ENCODE assay signal across 8 mouse cellular contexts in genomic region chr13:21401636-21402286, GRCm38 (mm10). TPM values are rescaled to one million over a fixed set of nuclear protein-coding genes. Genes with fewer than 3 reads are reported as not detected.
A peak's percentile ranks its signal among the peaks of the same experiment; 100 is the strongest.
DNase-seq lines count a peak whose midpoint lies in the region; ATAC-seq lines count a peak whose summit lies in the region.

No protein-coding gene starts in this region.

- intact Hi-C loops in left cerebral cortex, postnatal 25 days (cut with DNase I) = loop anchor here (1.0 to 2.0 kb wide), 3 partner anchors 39 to 129 kb away; partner anchors contain the start of genes Zscan12 and Zscan26

- DNase-seq in kidney, postnatal 4 days = no peak
- DNase-seq in adipocyte (ENCODE audit: low spot score) = peak; percentile 57
- no peak for DNase-seq in layer of hippocampus, adult 8-10 months (ENCODE audit: low spot score in 2 of 2)
- no peak for DNase-seq in cerebellum, adult 9-10 months
- DNase-seq in left cerebral cortex, postnatal 25 days (ENCODE audit: low spot score in 2 of 2) = no peak

- peak overlapping the region; percentile 74 for H3K27ac ChIP-seq in kidney, embryonic 15.5 days
- H3K27ac ChIP-seq in heart, embryonic 15.5 days = peak overlapping the region; percentile 92

- peak overlapping the region; percentile 76 for H3K4me2 ChIP-seq in kidney, embryonic 15.5 days
- H3K4me2 ChIP-seq in heart, embryonic 15.5 days = peak overlapping the region; percentile 61

- H3K9ac ChIP-seq in kidney, embryonic 15.5 days = peak overlapping the region; percentile 86
- H3K9ac ChIP-seq in heart, embryonic 15.5 days = peak overlapping the region; percentile 90

- peak overlapping the region; percentile 87 for H3K4me3 ChIP-seq in kidney, embryonic 15.5 days (replicated peaks)
- H3K4me3 ChIP-seq in heart, embryonic 15.5 days = peak overlapping the region; percentile 89

- WGBS in kidney, embryonic 15.5 days = 10% methylated on average over 12 of the region's 12 CpGs
- WGBS in heart, embryonic 15.5 days = 6% methylated on average over 12 of the region's 12 CpGs

- H3K27me3 ChIP-seq in kidney, embryonic 15.5 days = no peaks in the 10 kb centered on the region; the same call in 1 of the 2 replicates
- H3K27me3 ChIP-seq in heart, embryonic 15.5 days = no peaks in the 10 kb centered on the region

- H3K4me1 ChIP-seq in kidney, embryonic 15.5 days = peaks cover 10% of the 10 kb centered on the region
- H3K4me1 ChIP-seq in heart, embryonic 15.5 days (replicated peaks) = peaks cover 15% of the 10 kb centered on the region

- H3K36me3 ChIP-seq in kidney, embryonic 15.5 days = peaks cover 26% of the 10 kb centered on the region
- H3K36me3 ChIP-seq in heart, embryonic 15.5 days = peaks cover 12% of the 10 kb centered on the region

- no peaks in the 10 kb centered on the region for H3K9me3 ChIP-seq in kidney, embryonic 15.5 days (replicated peaks)
- H3K9me3 ChIP-seq in heart, embryonic 15.5 days (replicated peaks) = no peaks in the 10 kb centered on the region

- ATAC-seq in kidney, embryonic 15.5 days (replicated peaks; ENCODE audit: low FRiP score) = peak; percentile 43; the same call in 1 of the 2 replicates
- ATAC-seq in heart, embryonic 15.5 days (replicated peaks; ENCODE audit: insufficient number of reproducible peaks, insufficient read depth, low FRiP score, low read depth) = no peak; the same call in 1 of the 2 replicates
- ATAC-seq in megakaryocyte-erythroid progenitor cell, adult 5-6 weeks (replicated peaks; ENCODE audit: low FRiP score, low TSS enrichment, poor library complexity, severe bottlenecking) = peak; percentile 58; the same call in 1 of the 2 replicates

RNA-seq across cellular contexts. Expression of gene Zkscan3, which starts 0.8 kb away (rescaled TPM):
- polyA plus RNA-seq in kidney, embryonic 15.5 days (2015; fragmentation: Nextera tagmentation; extraction: Ambion mirVana) = 82.5 and 84.2 TPM in 2 replicates
- 65.7 and 71.5 TPM in 2 replicates for polyA plus RNA-seq in heart, embryonic 15.5 days (2015; fragmentation: Nextera tagmentation; extraction: Ambion mirVana)
- 45.1 and 49.1 TPM in 2 replicates for total RNA-seq in megakaryocyte-erythroid progenitor cell, adult 5-6 weeks (2014; fragmentation: Nextera tagmentation)
- total RNA-seq in megakaryocyte-erythroid progenitor cell, adult 5-6 weeks (2017) = 28.8 and 32.3 TPM in 2 replicates
- 10 to 100 TPM; 38.0 to 47.9 (median 44.9) TPM for total RNA-seq in layer of hippocampus, adult 8-10 months (2022)
- 10 to 100 TPM; 37.2 to 44.5 TPM for total RNA-seq in left cerebral cortex, postnatal 25 days (2021)

RNA-seq across cellular contexts. Expression of gene Pgbd1, which starts 39.1 kb away (rescaled TPM):
- 3.6 and 3.9 TPM in 2 replicates for polyA plus RNA-seq in kidney, embryonic 15.5 days (2015; fragmentation: Nextera tagmentation; extraction: Ambion mirVana)
- polyA plus RNA-seq in heart, embryonic 15.5 days (2015; fragmentation: Nextera tagmentation; extraction: Ambion mirVana) = 2.9 and 3.3 TPM in 2 replicates
- total RNA-seq in megakaryocyte-erythroid progenitor cell, adult 5-6 weeks (2014; fragmentation: Nextera tagmentation) = 2.8 and 4.3 TPM in 2 replicates
- total RNA-seq in megakaryocyte-erythroid progenitor cell, adult 5-6 weeks (2017) = 4.5 and 6.1 TPM in 2 replicates
- total RNA-seq in layer of hippocampus, adult 8-10 months (2022) = 1 to 10 TPM; 1.4 to 2.5 (median 1.8) TPM
- total RNA-seq in left cerebral cortex, postnatal 25 days (2021) = 1 to 10 TPM; 1.5 to 1.7 TPM

RNA-seq across cellular contexts. Expression of gene Zscan12, which starts 39.1 kb away (rescaled TPM):
- polyA plus RNA-seq in kidney, embryonic 15.5 days (2015; fragmentation: Nextera tagmentation; extraction: Ambion mirVana) = 12.4 and 12.7 TPM in 2 replicates
- polyA plus RNA-seq in heart, embryonic 15.5 days (2015; fragmentation: Nextera tagmentation; extraction: Ambion mirVana) = 6.5 and 8.7 TPM in 2 replicates
- total RNA-seq in megakaryocyte-erythroid progenitor cell, adult 5-6 weeks (2014; fragmentation: Nextera tagmentation) = 8.5 and 11.1 TPM in 2 replicates
- total RNA-seq in megakaryocyte-erythroid progenitor cell, adult 5-6 weeks (2017) = 11.0 and 20.0 TPM in 2 replicates
- 10 to 100 TPM in 1 of 4 experiments, 1 to 10 TPM in 3; 8.1 to 10.1 (median 8.5) TPM for total RNA-seq in layer of hippocampus, adult 8-10 months (2022)
- 1 to 10 TPM; 7.5 to 7.9 TPM for total RNA-seq in left cerebral cortex, postnatal 25 days (2021)

RNA-seq across cellular contexts. Expression of gene Zscan26, which starts 51.8 kb away (rescaled TPM):
- polyA plus RNA-seq in kidney, embryonic 15.5 days (2015; fragmentation: Nextera tagmentation; extraction: Ambion mirVana) = 32.6 and 37.0 TPM in 2 replicates
- 26.6 and 27.0 TPM in 2 replicates for polyA plus RNA-seq in heart, embryonic 15.5 days (2015; fragmentation: Nextera tagmentation; extraction: Ambion mirVana)
- 11.1 and 23.8 TPM in 2 replicates for total RNA-seq in megakaryocyte-erythroid progenitor cell, adult 5-6 weeks (2014; fragmentation: Nextera tagmentation)
- 16.8 and 21.2 TPM in 2 replicates for total RNA-seq in megakaryocyte-erythroid progenitor cell, adult 5-6 weeks (2017)
- total RNA-seq in layer of hippocampus, adult 8-10 months (2022) = 10 to 100 TPM; 50.7 to 68.4 (median 61.0) TPM
- 10 to 100 TPM; 48.3 to 51.3 TPM for total RNA-seq in left cerebral cortex, postnatal 25 days (2021)

RNA-seq across cellular contexts. Expression of gene Olfr1367, which starts 55.1 kb away (rescaled TPM):
- not detected in 2 replicates for polyA plus RNA-seq in kidney, embryonic 15.5 days (2015; fragmentation: Nextera tagmentation; extraction: Ambion mirVana)
- not detected in 2 replicates for polyA plus RNA-seq in heart, embryonic 15.5 days (2015; fragmentation: Nextera tagmentation; extraction: Ambion mirVana)
- total RNA-seq in megakaryocyte-erythroid progenitor cell, adult 5-6 weeks (2014; fragmentation: Nextera tagmentation) = not detected in 2 replicates
- not detected in 2 replicates for total RNA-seq in megakaryocyte-erythroid progenitor cell, adult 5-6 weeks (2017)
- not detected for total RNA-seq in layer of hippocampus, adult 8-10 months (2022)
- not detected for total RNA-seq in left cerebral cortex, postnatal 25 days (2021)
